ENCODE assay signal across 9 mouse cellular contexts in the genomic region with DNA sequence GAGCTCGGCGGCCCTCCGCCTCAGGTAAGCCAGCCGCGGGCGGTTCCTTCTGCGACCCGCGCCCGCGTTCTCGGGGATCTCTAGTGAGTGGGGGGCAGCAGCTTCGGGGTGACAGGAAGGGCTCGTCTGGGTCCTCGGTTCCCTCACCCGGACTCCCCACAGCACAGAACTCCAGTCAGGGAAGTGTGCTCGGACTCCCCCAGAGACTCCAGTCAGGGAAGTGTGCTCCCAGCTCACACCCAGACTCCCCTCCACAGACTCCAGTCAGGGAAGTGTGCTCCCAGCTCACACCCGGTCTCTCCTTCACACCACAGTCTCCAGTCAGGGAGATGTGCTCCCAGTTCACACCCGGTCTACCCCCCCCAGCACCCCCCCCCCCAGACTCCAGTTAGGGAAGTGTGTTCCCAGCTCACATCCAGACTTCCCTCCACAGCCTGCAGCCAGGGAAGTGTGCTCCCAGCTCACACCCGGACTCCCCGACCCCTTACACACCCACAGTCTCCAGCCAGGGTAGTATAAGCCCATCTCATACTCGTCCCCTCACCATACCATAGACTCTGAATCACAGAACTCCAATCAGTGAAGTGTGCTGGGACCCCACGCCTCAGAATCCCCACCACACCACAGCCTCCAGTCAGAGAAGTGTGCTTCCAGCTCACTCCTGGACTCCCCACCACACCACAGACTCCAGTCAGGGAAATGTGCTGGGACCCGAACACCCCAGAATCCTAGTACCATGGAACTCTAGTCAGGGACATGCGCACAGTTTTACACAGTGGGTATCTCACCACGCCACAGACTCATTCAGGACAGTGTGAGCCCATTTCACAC. TPM values are rescaled to one million over a fixed set of nuclear protein-coding genes. Genes with fewer than 3 reads are reported as not detected.
DNase-seq lines count a peak whose midpoint lies in the region; ATAC-seq and TF ChIP-seq lines count a peak whose summit lies in the region.
"Had no signal": no experiment of that assay in that cellular context is flagged by ENCODE, and none has a peak within 500 bp of the region (broad histone marks: within the 10 kb centered on the region; RNA-seq: fewer than 3 reads in every experiment).

No protein-coding gene starts in this region.

- peak overlapping the region; percentile 91 for H3K27ac ChIP-seq in kidney, adult 2 months (ENCODE audit: insufficient read depth, low read depth, low read length)
- peak overlapping the region; percentile 37; the same call in 1 of the 2 replicates for H3K27ac ChIP-seq in MEL (ENCODE audit: control insufficient read depth, low read depth, low read length)
- peak overlapping the region; percentile 91 for H3K27ac ChIP-seq in heart, embryonic 16.5 days (ENCODE audit: low read length)

- no peaks in the 10 kb centered on the region for H3K9me3 ChIP-seq in MEL (replicated peaks; ENCODE audit: insufficient read depth, low read length)
- no peaks in the 10 kb centered on the region for H3K9me3 ChIP-seq in heart, embryonic 16.5 days (replicated peaks; ENCODE audit: control insufficient read depth, low read length)

- H3K79me2 ChIP-seq in MEL (ENCODE audit: control insufficient read depth, insufficient read depth, low read length, poor library complexity) = peaks cover 6% of the 10 kb centered on the region; the same call in 1 of the 2 replicates

- H3K36me3 ChIP-seq in kidney, adult 2 months (ENCODE audit: control insufficient read depth, insufficient read depth, low read length) = no peaks in the 10 kb centered on the region
- peaks cover 0 to 10% of the 10 kb centered on the region in 2 experiments; a peak in 2 of 4 replicates for H3K36me3 ChIP-seq in MEL (ENCODE audit: control insufficient read depth in 1 of 2, insufficient read depth in 2 of 2, low read length in 2 of 2)
- 0 out of 2 replicates have a peak, but pooled peaks cover 4% of the 10 kb centered on the region for H3K36me3 ChIP-seq in heart, embryonic 16.5 days (ENCODE audit: control insufficient read depth, insufficient read depth)

- ATAC-seq in heart, embryonic 16.5 days (replicated peaks; ENCODE audit: extremely low read depth, insufficient read depth, low FRiP score) = peak; percentile 49
- peak; percentile 39 for ATAC-seq in megakaryocyte, adult 5-6 weeks (ENCODE audit: poor library complexity, severe bottlenecking)

- H3K4me3 ChIP-seq in kidney, adult 2 months (ENCODE audit: insufficient read depth, low read depth, low read length) = peak overlapping the region; percentile 76
- peak overlapping the region; percentile 95 to 100 for H3K4me3 ChIP-seq in MEL (ENCODE audit: control insufficient read depth in 1 of 2, insufficient read depth in 1 of 2, low read depth in 2 of 2, low read length in 2 of 2)
- H3K4me3 ChIP-seq in heart, embryonic 16.5 days (ENCODE audit: low read length) = peak overlapping the region; percentile 92

- TF ChIP-seq EP300 in MEL (IDR thresholded peaks at IDR 0.05; ENCODE audit: low read depth in 1 of 2, low read length in 2 of 2) = no peak

- no peaks in the 10 kb centered on the region for H3K27me3 ChIP-seq in kidney, adult 2 months (replicated peaks; ENCODE audit: control insufficient read depth, insufficient read depth, low read length)
- H3K27me3 ChIP-seq in MEL (ENCODE audit: control insufficient read depth in 1 of 2, insufficient read depth in 2 of 2, low read length in 2 of 2) = no peaks in the 10 kb centered on the region
- H3K27me3 ChIP-seq in heart, embryonic 16.5 days (ENCODE audit: control insufficient read depth, insufficient read depth, low read length) = no peaks in the 10 kb centered on the region

- TF ChIP-seq CTCF in kidney, adult 2 months (conservative IDR thresholded peaks at IDR 0.05; ENCODE audit: insufficient read depth, insufficient read length, low read depth, low read length) = no peak
- no peak for TF ChIP-seq CTCF in MEL (IDR thresholded peaks at IDR 0.05 in 2 of 3, conservative IDR thresholded peaks at IDR 0.05 in 1 of 3; ENCODE audit: control insufficient read depth in 1 of 3, insufficient read depth in 1 of 3, low read depth in 2 of 3, low read length in 3 of 3, poor library complexity in 1 of 3, severe bottlenecking in 1 of 3)

- peak overlapping the region; percentile 97 for H3K9ac ChIP-seq in MEL (ENCODE audit: control insufficient read depth, low read depth, low read length, poor library complexity, severe bottlenecking)
- peak overlapping the region; percentile 99 for H3K9ac ChIP-seq in heart, embryonic 16.5 days (ENCODE audit: low read length)

- no peak for TF ChIP-seq POLR2A in kidney, adult 2 months (IDR thresholded peaks at IDR 0.05; ENCODE audit: low read depth, low read length)
- TF ChIP-seq POLR2A in MEL (IDR thresholded peaks at IDR 0.05; ENCODE audit: control insufficient read depth in 1 of 2, insufficient read depth in 1 of 2, low read depth in 1 of 2, low read length in 2 of 2, poor library complexity in 1 of 2) = no peak

- no peak for TF ChIP-seq RAD21 in MEL (IDR thresholded peaks at IDR 0.05; ENCODE audit: low read depth, low read length)

- DNase-seq in kidney, adult 2 months = no peak
- no peak for DNase-seq in kidney, postnatal 36 days
- no peak for DNase-seq in MEL (ENCODE audit: low read depth, low spot score)
- no peak for DNase-seq in adrenal gland, postnatal 14 days
- no peak for DNase-seq in spleen, postnatal 10 days (ENCODE audit: low spot score in 2 of 2)
- no peak for DNase-seq in lung, postnatal 4 days

- H3K4me1 ChIP-seq in kidney, adult 2 months (ENCODE audit: control insufficient read depth, insufficient read depth, low read length) = peaks cover 17% of the 10 kb centered on the region
- peaks cover 4 to 11% of the 10 kb centered on the region in 2 experiments for H3K4me1 ChIP-seq in MEL (ENCODE audit: control insufficient read depth in 1 of 2, insufficient read depth in 2 of 2, low read length in 2 of 2)
- peaks cover 34% of the 10 kb centered on the region for H3K4me1 ChIP-seq in heart, embryonic 16.5 days (ENCODE audit: control insufficient read depth, insufficient read depth, low read length)

- 7% methylated on average over 26 of the region's 26 CpGs for WGBS in kidney, adult 2 months
- WGBS in heart, embryonic 16.5 days = 7% methylated on average over 26 of the region's 26 CpGs

- H3K4me2 ChIP-seq in heart, embryonic 16.5 days (ENCODE audit: low read depth, low read length) = peak overlapping the region; percentile 57

TF ChIP-seq in MEL, 35 proteins besides CTCF, POLR2A, EP300 and RAD21:
- TF ChIP-seq NELFE (IDR thresholded peaks at IDR 0.05; ENCODE audit: low read depth, low read length) (no peak), TCF12 (IDR thresholded peaks at IDR 0.05; ENCODE audit: low read depth, low read length) (no peak), MAFK (IDR thresholded peaks at IDR 0.05; ENCODE audit: borderline replicate concordance, low read depth, low read length) (no peak), RCOR1 (IDR thresholded peaks at IDR 0.05; ENCODE audit: low read depth, low read length) (no peak)

RNA-seq across cellular contexts. Expression of a gene that starts 0.6 kb away (rescaled TPM):
- 20.6 and 23.4 TPM in 2 replicates for polyA plus RNA-seq in kidney, adult 2 months (2012; rRNA removed)
- total RNA-seq in MEL (2012; rRNA removed) = 12.2 and 13.8 TPM in 2 replicates
- 10 to 100 TPM in 1 of 2 experiments, not detected in 1; 14.6 TPM for polyA plus RNA-seq in MEL (2012; ENCODE audit: insufficient read depth in 1 of 2, insufficient read length in 2 of 2, low read depth in 1 of 2, low replicate concordance in 2 of 2, missing spikeins in 1 of 2)
- 47.9 and 49.8 TPM in 2 replicates for polyA plus RNA-seq in heart, embryonic 16.5 days (2015; fragmentation: Nextera tagmentation; extraction: Ambion mirVana)
- total RNA-seq in megakaryocyte, adult 5-6 weeks (2015) = 4.0 and 5.0 TPM in 2 replicates
- 10.5 and 11.9 TPM in 2 replicates for total RNA-seq in megakaryocyte, adult 5-6 weeks (2017)
- 83.0 and 102 TPM in 2 replicates for total RNA-seq in adrenal gland, postnatal 14 days (2021)

RNA-seq across cellular contexts. Expression of a gene that starts 39.0 kb away (rescaled TPM):
- 0.11 TPM in 1 of 2 replicates, not detected in the other for polyA plus RNA-seq in kidney, adult 2 months (2012; rRNA removed)
- total RNA-seq in MEL (2012; rRNA removed) = not detected in 2 replicates
- not detected for polyA plus RNA-seq in MEL (2012; ENCODE audit: insufficient read depth in 1 of 2, insufficient read length in 2 of 2, low read depth in 1 of 2, low replicate concordance in 2 of 2, missing spikeins in 1 of 2)
- polyA plus RNA-seq in heart, embryonic 16.5 days (2015; fragmentation: Nextera tagmentation; extraction: Ambion mirVana) = 0.11 and 0.39 TPM in 2 replicates
- not detected in 2 replicates for total RNA-seq in megakaryocyte, adult 5-6 weeks (2015)
- total RNA-seq in megakaryocyte, adult 5-6 weeks (2017) = not detected in 2 replicates
- not detected in 2 replicates for total RNA-seq in adrenal gland, postnatal 14 days (2021)
- total RNA-seq: adrenal gland, postnatal 36 days had no signal

Comparison
In these comparisons a context has a peak if more than half of its experiments do, and no peak if none do; other contexts are left out.
1. H3K27ac ChIP-seq: peak in every context shown above with its lines; median percentile 91 in kidney, adult 2 months; 91 in heart, embryonic 16.5 days; 37 in MEL.